Mouse (Mus musculus) neural tube, embryonic 11.5 days (tissue): ENCODE measurements around the gene Tnnc2. TPM values are rescaled to one million over a fixed set of nuclear protein-coding genes. Genes with fewer than 3 reads are reported as not detected.
A peak's percentile ranks its signal among the peaks of the same experiment; 100 is the strongest.

Source experiments
- ATAC-seq: fragments of 200-750 bp; cut with Nextera tagmentation; 2 replicates; pipeline ENCODE4 v1.8.0; 2017; ENCODE audit warnings: moderate number of reproducible peaks, mild to moderate bottlenecking, moderate TSS enrichment, moderate library complexity; ENCODE audit not compliant: insufficient read depth, low FRiP score, low TSS enrichment
- DNase-seq: peaks from one replicate; pipeline ENCODE4 v3.0.0-alpha.2; 2015; ENCODE audit warnings: low spot score
- H3K27ac ChIP-seq: fragments of 300-500 bp; sonication (generic); 2 replicates; pipeline ENCODE4 v1.5.1; 2014; ENCODE audit warnings: low read depth, mild to moderate bottlenecking, low read length
- H3K27me3 ChIP-seq: fragments of 300-500 bp; sonication (generic); 2 replicates; pipeline ENCODE4 v1.6.1; 2014; ENCODE audit warnings: mild to moderate bottlenecking, low read length, mixed read lengths; ENCODE audit not compliant: control insufficient read depth, insufficient read depth
- H3K36me3 ChIP-seq: fragments of 300-500 bp; sonication (generic); 2 replicates; pipeline ENCODE4 v1.6.1; 2014; ENCODE audit warnings: mild to moderate bottlenecking, low read length, moderate library complexity, mixed read lengths; ENCODE audit not compliant: control insufficient read depth, insufficient read depth
- H3K4me1 ChIP-seq: fragments of 300-500 bp; sonication (generic); 2 replicates; pipeline ENCODE4 v1.6.1; 2014; ENCODE audit warnings: low read length, mixed read lengths; ENCODE audit not compliant: control insufficient read depth, insufficient read depth
- H3K4me2 ChIP-seq: fragments of 300-500 bp; sonication (generic); 2 replicates; pipeline ENCODE4 v1.6.1; 2014; ENCODE audit warnings: low read depth, mild to moderate bottlenecking, moderate library complexity
- H3K4me3 ChIP-seq: fragments of 300-500 bp; sonication (generic); 2 replicates; pipeline ENCODE4 v1.5.1; 2014; ENCODE audit warnings: low read depth, low read length
- H3K9ac ChIP-seq: fragments of 300-500 bp; sonication (generic); 2 replicates; pipeline ENCODE4 v1.6.1; 2014; ENCODE audit warnings: mild to moderate bottlenecking, low read length
- H3K9me3 ChIP-seq: fragments of 300-500 bp; sonication (generic); 2 replicates; pipeline ENCODE4 v1.6.1; 2016; ENCODE audit warnings: low read length; ENCODE audit not compliant: control insufficient read depth
- WGBS: fragments of 180-500 bp; shearing (Covaris S2); extraction: QIAGEN DNeasy Blood & Tissue Kit; methylation state at CpG from one replicate; pipeline ENCODE4 v1.1.7; 2014; 5-methylcytosine and 5-hydroxymethylcytosine counted together
- polyA plus RNA-seq: library from polyadenylated mRNA; unstranded; fragments of >200 nt; fragmentation: Nextera tagmentation; extraction: Ambion mirVana; gene quantifications from 2 replicates; pipeline ENCODE4 v1.2.1, GENCODE M21; 2014

Tnnc2 gene
- polyA plus RNA-seq, 1 experiment from 2014 or later = 43.2 TPM

DNA sequence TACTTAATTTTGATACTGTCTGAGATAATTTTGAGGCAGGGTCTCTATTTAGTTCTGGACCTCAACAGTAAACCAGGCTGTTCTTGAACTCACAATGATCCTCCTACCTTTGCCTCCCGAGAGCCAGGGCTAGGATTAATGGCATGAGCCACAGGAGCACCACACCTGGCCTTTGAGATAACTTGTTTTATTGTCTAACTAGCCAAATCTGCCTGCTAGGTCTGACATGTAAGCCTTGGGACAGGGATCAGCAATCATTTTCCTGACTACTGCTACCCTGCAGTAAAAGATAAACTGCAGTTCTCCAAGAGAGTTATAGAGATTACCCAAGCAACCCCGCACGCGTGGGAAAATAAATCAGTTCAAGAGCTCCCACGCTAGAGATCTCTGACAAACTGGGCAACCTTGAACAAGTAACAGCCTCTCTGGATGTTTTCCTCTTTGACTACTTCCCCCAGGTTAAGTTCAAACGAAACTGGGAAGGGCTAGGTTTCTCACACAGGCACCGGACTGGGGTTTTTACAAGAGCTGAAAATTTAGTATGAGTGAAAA, 5.2 kb upstream of the Tnnc2 start:
- Histone ChIP-seq H3K27me3 (no peaks in the 10 kb centered on the region), H3K27ac (no peak overlapping the region), H3K4me2 (peak overlapping the region; percentile 81), H3K9me3 (no peaks in the 10 kb centered on the region), H3K4me3 (peak overlapping the region; percentile 61), H3K9ac (peak overlapping the region; percentile 72), H3K36me3 (no peaks in the 10 kb centered on the region), H3K4me1 (no peaks in the 10 kb centered on the region)
- no peak for DNase-seq
- WGBS = 16% methylated on average over 7 of the region's 7 CpGs
- no peak for ATAC-seq

DNA sequence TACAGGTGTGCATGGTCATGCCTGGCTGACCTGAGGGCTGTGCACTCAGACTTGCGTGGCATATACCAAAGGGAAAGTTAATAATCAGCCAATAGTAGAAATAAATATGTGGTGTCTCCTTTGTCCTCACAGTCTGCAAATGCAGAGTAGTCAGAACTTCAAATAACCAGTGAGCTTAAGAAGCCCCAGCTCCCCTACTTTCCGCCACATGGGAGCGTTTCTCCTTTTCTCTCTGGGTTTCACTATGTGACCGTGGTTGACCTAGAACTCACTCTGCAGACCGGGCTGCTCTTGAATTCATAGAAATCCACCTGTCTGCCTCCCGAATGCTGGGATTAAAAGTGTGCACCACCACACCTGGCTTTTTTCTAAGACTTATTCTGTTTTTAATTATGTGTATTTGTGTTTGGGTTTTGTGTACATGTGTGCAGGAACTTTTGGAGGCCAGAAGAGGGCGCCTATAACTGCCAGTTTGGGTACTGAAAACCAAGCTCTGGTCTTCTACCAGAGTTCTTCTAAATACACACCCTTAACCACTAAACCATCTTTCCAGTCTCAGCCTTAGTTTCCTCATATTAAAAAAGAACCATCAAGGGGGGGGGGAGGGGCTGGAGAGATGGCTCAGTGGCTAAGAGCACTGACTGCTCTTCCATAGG, 4.3 kb upstream of the Tnnc2 start:
- H3K4me2 ChIP-seq = no peak overlapping the region
- ATAC-seq = no peak
- no peak overlapping the region for H3K27ac ChIP-seq
- no peaks in the 10 kb centered on the region for H3K36me3 ChIP-seq
- no peak overlapping the region for H3K9ac ChIP-seq
- 75% methylated on average over 7 of the region's 7 CpGs for WGBS
- H3K9me3 ChIP-seq = no peaks in the 10 kb centered on the region
- DNase-seq = no peak
- H3K4me3 ChIP-seq = no peak overlapping the region
- no peaks in the 10 kb centered on the region for H3K27me3 ChIP-seq
- H3K4me1 ChIP-seq = no peaks in the 10 kb centered on the region

DNA sequence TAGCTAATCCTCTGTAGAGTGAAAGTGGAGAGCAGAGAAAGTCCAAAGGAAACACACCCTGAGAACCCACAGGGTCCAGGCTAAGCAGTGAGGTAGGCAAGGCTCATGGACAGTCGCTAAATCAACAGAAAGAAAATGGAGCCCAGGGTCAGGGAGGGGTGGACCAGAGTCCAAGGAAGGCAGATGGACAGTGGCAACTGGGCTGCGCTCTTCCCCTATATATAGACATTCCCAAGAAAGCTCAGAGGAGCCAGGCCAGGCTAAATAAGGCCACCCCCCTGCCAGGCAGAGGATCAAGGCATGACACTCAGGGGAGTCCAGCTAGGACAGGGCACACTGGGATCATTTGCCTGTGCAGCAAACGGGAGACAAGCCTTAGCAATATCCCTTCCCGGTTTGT, 2.1 kb upstream of the Tnnc2 start:
- Histone ChIP-seq H3K4me2 (no peak overlapping the region), H3K9me3 (no peaks in the 10 kb centered on the region), H3K4me3 (no peak overlapping the region), H3K27me3 (no peaks in the 10 kb centered on the region), H3K4me1 (no peaks in the 10 kb centered on the region), H3K9ac (no peak overlapping the region), H3K36me3 (no peaks in the 10 kb centered on the region), H3K27ac (no peak overlapping the region)
- DNase-seq (no peak), ATAC-seq (no peak)
- WGBS = 76% methylated on average over 4 of the region's 4 CpGs

DNA sequence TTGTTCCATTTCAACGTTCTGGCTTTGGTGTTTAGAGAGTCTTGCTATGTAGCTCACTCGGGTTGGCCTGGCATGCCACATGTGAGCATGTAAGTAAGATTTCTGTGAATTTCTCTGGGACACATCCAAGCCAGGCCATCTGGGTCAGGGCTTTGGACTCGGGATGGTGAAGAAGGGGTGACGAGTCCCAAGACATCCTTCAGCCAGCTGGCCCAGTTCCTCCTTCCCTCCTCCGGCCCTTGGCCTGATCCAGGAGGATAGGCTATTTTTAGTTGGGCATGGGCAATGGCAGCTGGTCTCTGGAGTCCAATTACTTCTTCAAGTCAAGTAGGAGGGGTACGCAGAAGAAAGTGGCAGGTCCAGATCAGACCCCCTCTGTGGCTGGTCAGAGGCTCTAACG, 958 bp downstream of the Tnnc2 start:
- no peaks in the 10 kb centered on the region for H3K9me3 ChIP-seq
- no peak overlapping the region for H3K9ac ChIP-seq
- no peak for ATAC-seq
- H3K4me3 ChIP-seq = no peak overlapping the region
- no peak overlapping the region for H3K27ac ChIP-seq
- DNase-seq = no peak
- 82% methylated on average over 7 of the region's 7 CpGs for WGBS
- no peaks in the 10 kb centered on the region for H3K27me3 ChIP-seq
- no peaks in the 10 kb centered on the region for H3K36me3 ChIP-seq
- H3K4me2 ChIP-seq = no peak overlapping the region
- H3K4me1 ChIP-seq = no peaks in the 10 kb centered on the region

DNA sequence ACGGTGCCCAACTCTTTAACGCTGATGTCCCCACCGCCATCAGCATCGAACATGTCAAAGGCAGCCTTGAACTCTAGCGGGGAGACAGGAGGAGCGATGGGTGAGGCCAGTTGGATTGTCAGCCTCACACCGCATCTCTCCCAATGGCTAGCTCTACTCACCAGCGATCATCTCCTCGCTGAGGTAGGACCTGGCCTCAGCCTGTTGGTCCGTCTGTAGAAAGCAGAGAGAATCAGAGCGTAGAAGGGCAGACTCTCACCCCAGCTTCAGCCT, 1.8 kb downstream of the Tnnc2 start:
- Histone ChIP-seq H3K4me1 (no peaks in the 10 kb centered on the region), H3K9ac (no peak overlapping the region), H3K27me3 (no peaks in the 10 kb centered on the region), H3K27ac (no peak overlapping the region), H3K36me3 (no peaks in the 10 kb centered on the region), H3K9me3 (no peaks in the 10 kb centered on the region), H3K4me3 (no peak overlapping the region), H3K4me2 (no peak overlapping the region)
- ATAC-seq = no peak
- no peak for DNase-seq
- WGBS = 93% methylated on average over 11 of the region's 11 CpGs

DNA sequence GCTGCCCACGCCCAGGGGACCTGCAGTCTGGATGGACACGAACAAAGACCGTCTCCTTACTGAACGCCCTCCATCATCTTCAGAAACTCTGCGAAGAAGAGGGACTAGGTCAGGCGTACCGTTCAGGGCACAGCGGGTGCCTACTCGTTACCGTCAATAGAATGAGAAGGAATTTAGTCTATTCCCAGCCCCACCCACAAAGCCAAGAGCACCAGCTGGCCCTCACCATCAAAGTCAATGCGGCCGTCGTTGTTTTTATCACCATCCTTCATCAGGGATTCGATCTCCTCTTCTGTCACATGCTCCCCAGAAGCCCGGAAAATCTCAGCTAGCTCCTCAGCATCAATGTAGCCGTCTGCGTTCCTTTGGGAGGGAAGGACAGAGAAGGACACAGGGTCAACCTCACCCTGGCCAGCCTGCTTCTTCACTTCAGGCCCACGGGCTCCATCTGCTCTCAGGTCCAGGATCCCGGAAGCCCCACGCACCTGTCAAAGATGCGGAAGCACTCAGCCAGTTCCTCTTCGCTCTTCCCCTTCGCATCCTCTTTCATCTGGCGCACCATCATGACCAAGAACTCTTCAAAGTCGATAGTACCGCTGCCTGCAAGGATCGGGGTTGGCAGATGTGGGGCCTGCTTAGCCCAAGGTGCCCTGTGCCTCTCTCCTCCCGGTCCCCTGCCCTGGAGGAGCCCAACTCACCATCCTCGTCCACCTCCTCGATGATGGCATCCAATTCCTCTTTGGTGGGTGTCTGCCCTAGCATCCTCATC, 2.3 kb downstream of the Tnnc2 start:
- Histone ChIP-seq H3K36me3 (no peaks in the 10 kb centered on the region), H3K27me3 (no peaks in the 10 kb centered on the region), H3K9ac (no peak overlapping the region), H3K27ac (no peak overlapping the region), H3K9me3 (no peaks in the 10 kb centered on the region), H3K4me1 (no peaks in the 10 kb centered on the region), H3K4me2 (no peak overlapping the region), H3K4me3 (no peak overlapping the region)
- DNase-seq (no peak), ATAC-seq (no peak)
- WGBS = 85% methylated on average over 30 of the region's 30 CpGs

DNA sequence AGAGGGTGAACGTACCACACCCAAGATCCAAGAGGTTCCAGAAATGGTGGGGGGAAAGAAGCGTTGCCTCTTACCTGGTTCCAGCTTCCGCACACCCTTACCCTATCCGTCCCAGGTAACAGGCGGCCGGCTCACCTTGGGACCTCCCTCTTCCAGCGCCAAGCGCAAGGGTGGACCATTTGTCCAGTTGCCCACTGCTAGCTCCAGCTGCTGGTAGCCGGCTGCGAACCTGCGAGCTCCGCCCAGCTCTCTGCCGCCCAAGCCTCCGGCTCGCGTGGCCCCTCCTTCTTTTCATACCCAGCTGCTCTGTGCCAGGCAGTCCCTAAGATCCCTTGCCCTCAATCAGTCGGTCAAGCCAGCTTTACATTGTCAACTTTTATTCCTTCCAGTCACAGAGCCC, 3.0 kb downstream of the Tnnc2 start:
- Histone ChIP-seq H3K4me3 (0 out of 2 replicates have a peak overlapping the region, but pooled peaks have one; percentile 1), H3K36me3 (peaks cover 3% of the 10 kb centered on the region; the same call in 1 of the 2 replicates), H3K27me3 (no peaks in the 10 kb centered on the region), H3K9ac (no peak overlapping the region), H3K9me3 (no peaks in the 10 kb centered on the region), H3K4me1 (peaks cover 3% of the 10 kb centered on the region; the same call in 1 of the 2 replicates), H3K27ac (no peak overlapping the region), H3K4me2 (no peak overlapping the region)
- no peak for ATAC-seq
- DNase-seq = no peak
- 61% methylated on average over 17 of the region's 17 CpGs for WGBS

DNA sequence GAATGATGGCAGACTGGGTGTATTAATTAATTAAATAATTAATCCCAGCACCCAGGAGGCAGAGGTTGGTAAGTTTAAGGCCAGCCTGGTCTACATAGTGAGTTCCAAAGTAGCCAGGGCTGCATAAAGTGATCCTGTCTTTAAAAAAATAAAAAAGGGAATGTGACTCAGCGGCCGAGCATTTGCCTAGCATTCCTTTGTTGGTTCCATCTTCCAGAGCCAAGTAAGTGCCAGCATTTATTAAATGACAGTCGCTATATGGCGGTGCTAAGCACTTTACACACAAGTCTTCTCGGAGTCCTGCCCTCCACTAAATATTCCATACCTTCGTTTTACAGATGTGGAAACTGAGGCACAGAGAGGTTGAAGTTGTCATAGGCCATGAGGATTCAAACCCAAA, 3.6 kb downstream of the Tnnc2 start:
- Histone ChIP-seq H3K4me2 (no peak overlapping the region), H3K4me3 (no peak overlapping the region), H3K4me1 (peaks cover 9% of the 10 kb centered on the region), H3K36me3 (peaks cover 5% of the 10 kb centered on the region; the same call in 1 of the 2 replicates), H3K9me3 (no peaks in the 10 kb centered on the region), H3K27ac (no peak overlapping the region), H3K9ac (no peak overlapping the region), H3K27me3 (no peaks in the 10 kb centered on the region)
- DNase-seq (no peak), ATAC-seq (no peak)
- WGBS = 89% methylated on average over 6 of the region's 6 CpGs

DNA sequence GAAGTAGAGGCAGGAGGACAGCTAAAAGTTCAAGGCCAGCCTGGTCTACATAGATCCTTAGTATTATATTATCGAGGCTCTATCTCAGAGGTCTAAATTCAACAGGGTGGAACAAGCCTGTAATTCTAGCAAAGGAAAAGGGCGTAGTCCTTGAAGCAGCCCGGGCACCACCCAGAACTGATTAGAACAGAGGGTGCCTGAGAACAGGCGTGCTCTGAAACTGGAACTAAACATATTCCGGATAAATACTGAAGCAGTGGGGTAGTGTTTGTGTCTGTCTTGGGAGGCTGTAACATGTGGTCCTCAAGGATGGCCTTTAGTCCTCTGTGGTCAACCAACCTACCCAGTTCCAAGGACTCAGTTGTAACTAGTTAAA, 5.8 kb downstream of the Tnnc2 start:
- Histone ChIP-seq H3K9ac (no peak overlapping the region), H3K9me3 (no peaks in the 10 kb centered on the region), H3K4me3 (no peak overlapping the region), H3K27ac (no peak overlapping the region), H3K27me3 (no peaks in the 10 kb centered on the region), H3K4me1 (peaks cover 18% of the 10 kb centered on the region), H3K36me3 (peaks cover 5% of the 10 kb centered on the region; the same call in 1 of the 2 replicates), H3K4me2 (no peak overlapping the region)
- 90% methylated on average over 5 of the region's 5 CpGs for WGBS
- no peak for ATAC-seq
- DNase-seq = no peak
